Mouse (Mus musculus) activated CD4-positive, CD25-positive, alpha-beta regulatory T cell, adult 9 weeks (primary cell): ENCODE data around the gene Sox6. TPM values are rescaled to one million over a fixed set of nuclear protein-coding genes. Genes with fewer than 3 reads are reported as not detected.

Experiments used
- polyA plus RNA-seq: library from polyadenylated mRNA; unstranded; fragments of 100-300 nt; shearing (Covaris generic); gene quantifications from one replicate; pipeline ENCODE4 v1.2.1, GENCODE M21; 2017

Sox6 gene
- 0.46 TPM for polyA plus RNA-seq

DNA sequence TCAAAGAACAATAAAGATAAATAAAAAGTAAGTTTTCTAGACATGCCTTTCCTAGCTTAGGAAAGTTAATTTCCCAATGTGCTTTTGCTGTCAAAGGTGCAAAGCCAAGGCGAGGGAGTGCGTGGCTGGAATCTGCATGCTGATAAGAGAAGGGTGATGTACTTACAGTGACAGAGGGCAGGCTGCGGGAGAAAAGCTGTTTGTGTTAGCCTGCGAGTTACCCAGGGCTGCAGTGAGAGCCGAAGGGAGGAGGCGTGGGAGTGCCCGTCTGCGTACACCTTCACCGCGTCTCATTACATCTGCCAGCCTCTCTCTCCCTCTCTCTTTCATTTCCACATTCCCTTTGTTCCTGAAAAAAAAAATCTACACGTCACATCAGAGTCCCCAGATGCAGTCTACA is at the start of gene Sox6:
Gene Sox6 (minus strand): TSS at position 286 of the 400 bp plus-strand sequence.

DNA sequence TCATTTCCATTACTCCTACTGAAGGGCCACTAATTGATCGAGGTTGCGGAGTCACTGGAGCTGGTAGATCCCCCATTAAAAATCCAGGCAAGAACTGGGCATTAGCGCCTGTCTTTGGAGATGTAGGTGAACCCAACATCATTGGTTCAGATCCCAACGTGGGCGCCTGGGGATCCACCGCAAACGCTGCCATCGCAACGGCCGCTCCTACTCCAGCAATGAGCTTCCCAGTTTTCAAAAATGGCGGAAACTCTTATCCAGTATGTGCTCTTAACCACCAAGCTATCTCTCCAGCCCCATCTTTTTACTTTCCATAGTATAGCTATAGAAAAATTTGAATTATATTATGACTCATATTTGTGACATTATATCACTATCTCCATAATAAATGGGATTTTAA is 45.8 kb upstream of the Sox6 start, which contains the start of gene Gm4353:
Gene Gm4353 (minus strand): TSS at position 270 of the 400 bp plus-strand sequence.

DNA sequence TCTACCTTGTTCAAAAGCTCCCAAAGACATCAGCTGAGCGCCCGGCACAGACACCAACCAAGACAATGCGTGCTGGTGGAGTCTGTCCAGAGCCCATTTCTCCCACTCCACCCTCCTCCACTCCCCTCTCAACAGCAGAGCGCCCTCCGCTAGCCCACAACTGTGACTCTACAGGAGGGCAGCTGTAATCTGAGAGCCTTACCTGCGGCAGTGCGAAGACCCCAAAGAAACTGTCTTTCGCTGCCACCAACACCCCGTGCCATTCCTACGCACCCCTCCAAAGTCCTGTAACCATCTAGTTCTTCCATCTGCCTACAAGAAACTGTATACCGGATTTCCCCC is 571 bp upstream of the Sox6 start, which contains the start of gene 1110004F10Rik:
Gene 1110004F10Rik (plus strand): TSS at position 202 of the 342 bp plus-strand sequence.

Other genes starting within 250 kb of the Sox6 start
- gene 1110004F10Rik, start 601 bp upstream of the Sox6 start, polyA plus RNA-seq, result 183 TPM
- gene Gm4353, start 45.8 kb upstream of the Sox6 start, polyA plus RNA-seq, result 0.84 TPM